Mouse (Mus musculus) neural tube, embryonic 15.5 days (tissue): ENCODE results near the gene Rfx3. TPM values are rescaled to one million over a fixed set of nuclear protein-coding genes. Genes with fewer than 3 reads are reported as not detected.
A peak's percentile ranks its signal among the peaks of the same experiment; 100 is the strongest.

Experiments used
- ATAC-seq: fragments of 200-750 bp; cut with Nextera tagmentation; 2 replicates; pipeline ENCODE4 v1.8.0; 2017; ENCODE audit warnings: mild to moderate bottlenecking, moderate TSS enrichment, moderate library complexity; ENCODE audit not compliant: low FRiP score
- H3K27ac ChIP-seq: fragments of 300-500 bp; sonication (generic); replicated peaks from 2 replicates; pipeline ENCODE4 v1.5.1; 2015; ENCODE audit warnings: mild to moderate bottlenecking, inconsistent platforms
- H3K27me3 ChIP-seq: fragments of 300-500 bp; sonication (generic); replicated peaks from 2 replicates; pipeline ENCODE4 v1.6.1; 2015; ENCODE audit warnings: inconsistent platforms
- H3K36me3 ChIP-seq: fragments of 300-500 bp; sonication (generic); 2 replicates; pipeline ENCODE4 v1.6.1; 2015; ENCODE audit warnings: inconsistent platforms
- H3K4me1 ChIP-seq: fragments of 300-500 bp; sonication (generic); 2 replicates; pipeline ENCODE4 v1.6.1; 2015; ENCODE audit warnings: inconsistent platforms
- H3K4me2 ChIP-seq: fragments of 300-500 bp; sonication (generic); 2 replicates; pipeline ENCODE4 v1.6.1; 2015; ENCODE audit warnings: inconsistent platforms, mild to moderate bottlenecking, moderate library complexity
- H3K4me3 ChIP-seq: fragments of 300-500 bp; sonication (generic); replicated peaks from 2 replicates; pipeline ENCODE4 v1.5.1; 2015; ENCODE audit warnings: mild to moderate bottlenecking, inconsistent platforms
- H3K9ac ChIP-seq: fragments of 300-500 bp; sonication (generic); replicated peaks from 2 replicates; pipeline ENCODE4 v1.6.1; 2015; ENCODE audit warnings: mild to moderate bottlenecking, inconsistent platforms
- H3K9me3 ChIP-seq: fragments of 300-500 bp; sonication (generic); replicated peaks from 2 replicates; pipeline ENCODE4 v1.6.1; 2016; ENCODE audit warnings: inconsistent platforms
- WGBS: fragments of 180-500 bp; shearing (Covaris S2); methylation state at CpG from one replicate; pipeline ENCODE4 v1.1.7; 2015; ENCODE audit warnings: mixed read lengths; 5-methylcytosine and 5-hydroxymethylcytosine counted together
- polyA plus RNA-seq: library from polyadenylated mRNA; unstranded; fragments of >200 nt; fragmentation: Nextera tagmentation; extraction: Ambion mirVana; gene quantifications from 2 replicates; pipeline ENCODE4 v1.2.1, GENCODE M21; 2015

Rfx3 gene
- polyA plus RNA-seq, result 19.1 and 20.4 TPM in 2 replicates

DNA sequence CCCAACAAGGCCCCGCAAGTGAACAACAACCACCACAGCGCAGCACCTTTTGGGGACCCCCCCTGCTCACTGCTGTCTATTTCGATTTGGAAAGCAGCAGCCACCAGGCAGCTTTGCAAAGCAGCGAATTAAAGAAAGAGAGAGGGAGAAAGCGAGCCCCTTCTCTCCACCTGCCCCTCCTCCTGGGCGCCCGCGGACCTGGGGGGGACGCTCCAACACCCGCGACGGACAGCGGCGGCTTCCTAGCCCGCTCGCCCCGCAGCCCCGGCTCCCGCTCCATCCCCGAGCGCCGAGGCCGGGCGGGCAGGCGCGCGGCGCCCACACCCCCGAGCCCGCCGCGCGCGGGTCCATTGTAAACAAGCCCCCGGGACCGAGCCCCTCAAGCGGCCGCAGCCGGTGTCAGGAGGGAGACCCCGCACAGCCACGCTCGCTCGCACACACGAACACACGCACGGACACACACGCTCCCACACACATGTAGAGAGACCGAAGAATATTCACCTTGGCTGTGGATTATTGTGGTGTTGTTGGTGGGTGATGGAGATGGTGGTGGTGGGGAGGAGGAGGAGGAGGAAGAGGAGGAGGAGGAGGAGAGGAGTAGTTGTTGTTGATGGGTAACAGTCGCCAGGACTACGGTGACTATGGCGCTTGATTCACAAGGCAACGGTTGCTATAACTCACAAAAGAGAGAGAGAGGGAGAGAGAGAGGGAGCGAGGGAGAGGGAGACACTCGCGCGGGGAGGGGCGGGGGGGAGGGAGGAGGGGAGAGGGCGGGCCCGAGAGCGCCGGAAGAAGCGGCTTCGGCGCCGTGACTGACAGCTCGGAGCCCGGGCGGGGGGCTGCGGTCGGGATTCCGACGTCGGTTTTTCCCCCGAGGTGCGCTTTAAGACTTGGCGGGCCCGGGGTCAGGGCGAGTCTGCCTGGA is at the start of gene Rfx3:
Gene Rfx3 (minus strand): TSS at position 696 of the 925 bp plus-strand sequence.
- Histone ChIP-seq H3K4me1 (peaks cover 7% of the 10 kb centered on the region), H3K4me3 (peak within 1 kb of the TSS; percentile 97), H3K9ac (peak within 1 kb of the TSS; percentile 96), H3K36me3 (no peaks in the 10 kb centered on the region), H3K4me2 (peak within 1 kb of the TSS; percentile 67), H3K27ac (peak within 1 kb of the TSS; percentile 100), H3K27me3 (no peaks in the 10 kb centered on the region), H3K9me3 (no peaks in the 10 kb centered on the region)
- WGBS, result under 1% methylated on average over 71 of the region's 78 CpGs
- peak; percentile 91 for ATAC-seq

GRCm38 (mm10) chr19:28052058-28052457 is 41.1 kb upstream of the Rfx3 start:
- Histone ChIP-seq H3K4me1 (no peaks in the 10 kb centered on the region), H3K9ac (no peak overlapping the region), H3K27me3 (no peaks in the 10 kb centered on the region), H3K27ac (no peak overlapping the region), H3K36me3 (no peaks in the 10 kb centered on the region), H3K4me3 (no peak overlapping the region), H3K4me2 (no peak overlapping the region), H3K9me3 (no peaks in the 10 kb centered on the region)
- ATAC-seq, result no peak
- WGBS, result 83% methylated on average over 1 of the region's 1 CpGs

GRCm38 (mm10) chr19:28051571-28051970 is 40.6 kb upstream of the Rfx3 start:
- 88% methylated on average over 5 of the region's 5 CpGs for whole genome bisulfite sequencing
- Histone ChIP-seq H3K4me3 (no peak overlapping the region), H3K9me3 (no peaks in the 10 kb centered on the region), H3K27me3 (no peaks in the 10 kb centered on the region), H3K36me3 (no peaks in the 10 kb centered on the region), H3K27ac (no peak overlapping the region), H3K9ac (no peak overlapping the region), H3K4me2 (no peak overlapping the region), H3K4me1 (no peaks in the 10 kb centered on the region)
- ATAC-seq, result no peak

GRCm38 (mm10) chr19:28049280-28049679 is 38.3 kb upstream of the Rfx3 start:
- H3K36me3 ChIP-seq, result no peaks in the 10 kb centered on the region
- H3K9ac ChIP-seq, result no peak overlapping the region
- no peak for ATAC-seq
- no peaks in the 10 kb centered on the region for H3K4me1 ChIP-seq
- no peaks in the 10 kb centered on the region for H3K27me3 ChIP-seq
- 90% methylated on average over 4 of the region's 4 CpGs for WGBS
- H3K27ac ChIP-seq, result no peak overlapping the region
- no peaks in the 10 kb centered on the region for H3K9me3 ChIP-seq
- no peak overlapping the region for H3K4me2 ChIP-seq
- no peak overlapping the region for H3K4me3 ChIP-seq

- Histone ChIP-seq H3K4me2 (no peak overlapping the region), H3K9me3 (no peaks in the 10 kb centered on the region), H3K27ac (no peak overlapping the region), H3K4me1 (no peaks in the 10 kb centered on the region), H3K4me3 (no peak overlapping the region), H3K36me3 (no peaks in the 10 kb centered on the region), H3K27me3 (no peaks in the 10 kb centered on the region), H3K9ac (no peak overlapping the region)
- no peak for ATAC-seq
- WGBS, result 89% methylated on average over 5 of the region's 5 CpGs
Measured at GRCm38 (mm10) chr19:28046806-28047205, 35.8 kb upstream of the Rfx3 start.

- no peaks in the 10 kb centered on the region for H3K9me3 ChIP-seq
- no peaks in the 10 kb centered on the region for H3K27me3 ChIP-seq
- no peak for ATAC-seq
- no peak overlapping the region for H3K9ac ChIP-seq
- no peaks in the 10 kb centered on the region for H3K4me1 ChIP-seq
- no peaks in the 10 kb centered on the region for H3K36me3 ChIP-seq
- no peak overlapping the region for H3K27ac ChIP-seq
- WGBS, result 87% methylated on average over 5 of the region's 5 CpGs
- H3K4me3 ChIP-seq, result no peak overlapping the region
- H3K4me2 ChIP-seq, result no peak overlapping the region
Measured at GRCm38 (mm10) chr19:28044950-28045349, 34.0 kb upstream of the Rfx3 start.

- ATAC-seq, result peak; percentile 70
- no peaks in the 10 kb centered on the region for H3K27me3 ChIP-seq
- peaks cover 7% of the 10 kb centered on the region for H3K4me1 ChIP-seq
- no peaks in the 10 kb centered on the region for H3K9me3 ChIP-seq
- under 1% methylated on average over 52 of the region's 52 CpGs for WGBS
- no peaks in the 10 kb centered on the region for H3K36me3 ChIP-seq
- peak overlapping the region; percentile 67 for H3K4me2 ChIP-seq
- peak overlapping the region; percentile 97 for H3K4me3 ChIP-seq
- H3K27ac ChIP-seq, result peak overlapping the region; percentile 100
- peak overlapping the region; percentile 89 for H3K9ac ChIP-seq
Measured at GRCm38 (mm10) chr19:28011718-28012499, 943 bp upstream of the Rfx3 start.

- H3K4me2 ChIP-seq, result peak overlapping the region; percentile 67
- peaks cover 7% of the 10 kb centered on the region for H3K4me1 ChIP-seq
- H3K4me3 ChIP-seq, result peak overlapping the region; percentile 97
- peak overlapping the region; percentile 81 for H3K9ac ChIP-seq
- WGBS, result 0% methylated on average over 26 of the region's 30 CpGs
- H3K36me3 ChIP-seq, result no peaks in the 10 kb centered on the region
- H3K27me3 ChIP-seq, result no peaks in the 10 kb centered on the region
- peak; percentile 98 for ATAC-seq
- H3K9me3 ChIP-seq, result no peaks in the 10 kb centered on the region
- H3K27ac ChIP-seq, result peak overlapping the region; percentile 100
Measured at GRCm38 (mm10) chr19:28011396-28011717, 391 bp upstream of the Rfx3 start.

GRCm38 (mm10) chr19:28009587-28010281 is 1.2 kb downstream of the Rfx3 start:
- Histone ChIP-seq H3K9me3 (no peaks in the 10 kb centered on the region), H3K4me1 (peaks cover 7% of the 10 kb centered on the region), H3K4me2 (peak overlapping the region; percentile 66), H3K9ac (peak overlapping the region; percentile 96), H3K36me3 (no peaks in the 10 kb centered on the region), H3K4me3 (peak overlapping the region; percentile 97), H3K27me3 (no peaks in the 10 kb centered on the region), H3K27ac (peak overlapping the region; percentile 100)
- no peak for ATAC-seq
- WGBS, result 1% methylated on average over 5 of the region's 5 CpGs

- ATAC-seq, result no peak
- WGBS, result 42% methylated on average over 1 of the region's 1 CpGs
- Histone ChIP-seq H3K27me3 (no peaks in the 10 kb centered on the region), H3K4me2 (no peak overlapping the region), H3K27ac (no peak overlapping the region), H3K36me3 (no peaks in the 10 kb centered on the region), H3K4me3 (no peak overlapping the region), H3K4me1 (no peaks in the 10 kb centered on the region), H3K9me3 (no peaks in the 10 kb centered on the region), H3K9ac (no peak overlapping the region)
Measured at GRCm38 (mm10) chr19:28004190-28004589, 6.8 kb downstream of the Rfx3 start.

GRCm38 (mm10) chr19:28003474-28003873 is 7.5 kb downstream of the Rfx3 start:
- no peaks in the 10 kb centered on the region for H3K27me3 ChIP-seq
- no peaks in the 10 kb centered on the region for H3K36me3 ChIP-seq
- no peaks in the 10 kb centered on the region for H3K9me3 ChIP-seq
- H3K9ac ChIP-seq, result no peak overlapping the region
- 71% methylated on average over 1 of the region's 1 CpGs for WGBS
- H3K4me2 ChIP-seq, result no peak overlapping the region
- H3K27ac ChIP-seq, result no peak overlapping the region
- H3K4me1 ChIP-seq, result no peaks in the 10 kb centered on the region
- no peak for ATAC-seq
- no peak overlapping the region for H3K4me3 ChIP-seq
